Mouse (Mus musculus) forebrain, embryonic 16.5 days (tissue): ENCODE measurements at regions not wholly inside any gene's neighbourhood (a gene's known extent, or its start where the extent isn't known, plus 50 kb on each side); places are given as distances from the start of the nearest gene placed in this dataset.
"Not testable (repeated sequence)": the region's sequence is repeated elsewhere in the genome, so short reads cannot be mapped to it uniquely, and the experiment has no call there.

Experiments
- ATAC-seq: fragments of 200-750 bp; cut with Nextera tagmentation; 2 replicates; pipeline ENCODE4 v1.8.0; 2017; ENCODE audit warnings: mild to moderate bottlenecking, moderate library complexity
- H3K27ac ChIP-seq: fragments of 300-500 bp; sonication (generic); 2 replicates; pipeline ENCODE4 v1.5.1; 2014; ENCODE audit warnings: low read length, control low read depth
- H3K27me3 ChIP-seq: fragments of 300-500 bp; sonication (generic); replicated peaks from 2 replicates; pipeline ENCODE4 v1.6.1; 2014; ENCODE audit warnings: low read length; ENCODE audit not compliant: control insufficient read depth, insufficient read depth
- H3K36me3 ChIP-seq: fragments of 300-500 bp; sonication (generic); 2 replicates; pipeline ENCODE4 v1.6.1; 2014; ENCODE audit not compliant: control insufficient read depth, insufficient read depth
- H3K4me1 ChIP-seq: fragments of 300-500 bp; sonication (generic); replicated peaks from 2 replicates; pipeline ENCODE4 v1.6.1; 2014; ENCODE audit warnings: low read length; ENCODE audit not compliant: control insufficient read depth, insufficient read depth
- H3K4me2 ChIP-seq: fragments of 300-500 bp; sonication (generic); 2 replicates; pipeline ENCODE4 v1.6.1; 2014; ENCODE audit warnings: mild to moderate bottlenecking, low read length, control low read depth
- H3K4me3 ChIP-seq: fragments of 300-500 bp; sonication (generic); replicated peaks from 2 replicates; pipeline ENCODE4 v1.5.1; 2014; ENCODE audit warnings: mild to moderate bottlenecking, low read length, control low read depth
- H3K9ac ChIP-seq: fragments of 300-500 bp; sonication (generic); replicated peaks from 2 replicates; pipeline ENCODE4 v1.6.1; 2014; ENCODE audit warnings: low read depth, low read length, control low read depth
- H3K9me3 ChIP-seq: fragments of 300-500 bp; sonication (generic); 2 replicates; pipeline ENCODE4 v1.6.1; 2016; ENCODE audit warnings: low read length; ENCODE audit not compliant: control insufficient read depth
- WGBS: fragments of 180-500 bp; shearing (Covaris S2); extraction: QIAGEN DNeasy Blood & Tissue Kit; methylation state at CpG from one replicate; pipeline ENCODE4 v1.1.7; 2014; 5-methylcytosine and 5-hydroxymethylcytosine counted together

GRCm38 (mm10) chr13:18495021-18495811, 97.7 kb upstream of the Pou6f2 start:
- H3K27me3 ChIP-seq: no peaks in the 10 kb centered on the region
- H3K27ac ChIP-seq: no peak overlapping the region
- peaks cover 6% of the 10 kb centered on the region for H3K4me1 ChIP-seq
- no peaks in the 10 kb centered on the region for H3K9me3 ChIP-seq
- no peak for ATAC-seq
- H3K4me2 ChIP-seq: no peak overlapping the region
- no peak overlapping the region for H3K9ac ChIP-seq
- 67% methylated on average over 10 of the region's 10 CpGs for WGBS
- no peaks in the 10 kb centered on the region for H3K36me3 ChIP-seq
- no peak overlapping the region for H3K4me3 ChIP-seq

GRCm38 (mm10) chr13:18485785-18486184, 88.3 kb upstream of the Pou6f2 start:
- H3K27me3 ChIP-seq, H3K4me3 ChIP-seq, ATAC-seq, H3K4me1 ChIP-seq, H3K9ac ChIP-seq, H3K4me2 ChIP-seq, H3K9me3 ChIP-seq, H3K36me3 ChIP-seq, H3K27ac ChIP-seq: not testable (repeated sequence)
- WGBS: 25% methylated on average over 4 of the region's 4 CpGs

DNA sequence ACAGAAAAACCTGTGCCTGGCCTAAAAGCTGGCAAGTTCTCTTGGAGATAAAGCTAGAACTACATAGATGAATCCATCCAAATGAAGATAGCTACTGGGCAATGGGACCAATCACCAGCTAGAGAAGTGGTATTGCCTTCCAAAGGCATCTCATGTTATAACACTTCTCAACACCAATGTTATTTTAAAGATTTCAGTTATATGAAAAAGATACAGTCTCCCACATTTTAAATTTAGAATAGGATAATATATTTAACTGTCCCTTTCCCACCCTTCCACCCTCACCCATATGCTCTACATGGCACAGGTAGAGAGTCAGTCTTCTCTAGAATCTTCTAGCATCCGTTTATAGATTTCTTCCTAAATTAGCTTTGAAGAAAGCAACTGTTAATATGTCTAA, 87.6 kb upstream of the Pou6f2 start:
- Histone ChIP-seq H3K27me3 (no peaks in the 10 kb centered on the region), H3K27ac (no peak overlapping the region), H3K4me1 (no peaks in the 10 kb centered on the region), H3K36me3 (no peaks in the 10 kb centered on the region), H3K4me3 (no peak overlapping the region), H3K9ac (no peak overlapping the region), H3K4me2 (no peak overlapping the region), H3K9me3 (no peaks in the 10 kb centered on the region)
- WGBS: 84% methylated on average over 1 of the region's 1 CpGs
- ATAC-seq: no peak

GRCm38 (mm10) chr13:18476311-18476710, 78.8 kb upstream of the Pou6f2 start:
- peak; percentile 67; the same call in 1 of the 2 replicates for ATAC-seq
- Histone ChIP-seq H3K27ac (no peak overlapping the region), H3K4me3 (no peak overlapping the region), H3K4me2 (no peak overlapping the region), H3K36me3 (no peaks in the 10 kb centered on the region), H3K9me3 (no peaks in the 10 kb centered on the region), H3K4me1 (no peaks in the 10 kb centered on the region), H3K9ac (no peak overlapping the region), H3K27me3 (no peaks in the 10 kb centered on the region)

GRCm38 (mm10) chr13:18471534-18471933, 74.0 kb upstream of the Pou6f2 start:
- Histone ChIP-seq H3K27ac (no peak overlapping the region), H3K9ac (no peak overlapping the region), H3K27me3 (no peaks in the 10 kb centered on the region), H3K9me3 (no peaks in the 10 kb centered on the region), H3K36me3 (no peaks in the 10 kb centered on the region), H3K4me1 (no peaks in the 10 kb centered on the region), H3K4me2 (no peak overlapping the region), H3K4me3 (no peak overlapping the region)
- 0 out of 2 replicates have a peak, but pooled peaks have one; percentile 61 for ATAC-seq
- 13% methylated on average over 1 of the region's 1 CpGs for WGBS

DNA sequence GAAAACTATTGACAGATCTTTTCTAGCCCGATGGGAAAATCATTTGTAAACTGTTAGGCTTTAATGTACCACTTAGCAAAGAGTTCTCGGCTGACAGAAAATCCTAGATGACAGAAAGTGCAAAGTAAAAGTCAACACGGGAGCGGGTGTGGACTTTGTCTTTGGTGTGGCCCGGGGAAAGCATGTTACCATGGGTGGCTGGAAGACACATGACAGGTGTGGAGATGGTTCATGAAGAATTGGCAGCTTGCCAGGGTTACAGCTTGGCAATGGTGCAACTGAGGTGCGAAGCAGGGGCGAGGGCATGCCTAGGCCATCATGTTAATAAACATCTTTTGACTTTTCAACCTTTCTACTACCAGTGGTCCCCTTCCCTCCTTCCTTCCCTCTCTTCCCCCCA, 68.4 kb upstream of the Pou6f2 start:
- Histone ChIP-seq H3K4me2 (no peak overlapping the region), H3K36me3 (no peaks in the 10 kb centered on the region), H3K9me3 (no peaks in the 10 kb centered on the region), H3K27ac (no peak overlapping the region), H3K4me1 (no peaks in the 10 kb centered on the region), H3K9ac (no peak overlapping the region), H3K27me3 (no peaks in the 10 kb centered on the region), H3K4me3 (no peak overlapping the region)
- WGBS: 82% methylated on average over 7 of the region's 7 CpGs
- ATAC-seq: no peak

- no peak for ATAC-seq
- Histone ChIP-seq H3K27ac (no peak overlapping the region), H3K9ac (no peak overlapping the region), H3K4me3 (no peak overlapping the region), H3K9me3 (no peaks in the 10 kb centered on the region), H3K36me3 (no peaks in the 10 kb centered on the region), H3K4me2 (no peak overlapping the region), H3K4me1 (peaks cover 5% of the 10 kb centered on the region; the same call in 1 of the 2 replicates), H3K27me3 (no peaks in the 10 kb centered on the region)
- 10% methylated on average over 4 of the region's 4 CpGs for WGBS
Observed at GRCm38 (mm10) chr13:18462221-18462620, 64.7 kb upstream of the Pou6f2 start.

DNA sequence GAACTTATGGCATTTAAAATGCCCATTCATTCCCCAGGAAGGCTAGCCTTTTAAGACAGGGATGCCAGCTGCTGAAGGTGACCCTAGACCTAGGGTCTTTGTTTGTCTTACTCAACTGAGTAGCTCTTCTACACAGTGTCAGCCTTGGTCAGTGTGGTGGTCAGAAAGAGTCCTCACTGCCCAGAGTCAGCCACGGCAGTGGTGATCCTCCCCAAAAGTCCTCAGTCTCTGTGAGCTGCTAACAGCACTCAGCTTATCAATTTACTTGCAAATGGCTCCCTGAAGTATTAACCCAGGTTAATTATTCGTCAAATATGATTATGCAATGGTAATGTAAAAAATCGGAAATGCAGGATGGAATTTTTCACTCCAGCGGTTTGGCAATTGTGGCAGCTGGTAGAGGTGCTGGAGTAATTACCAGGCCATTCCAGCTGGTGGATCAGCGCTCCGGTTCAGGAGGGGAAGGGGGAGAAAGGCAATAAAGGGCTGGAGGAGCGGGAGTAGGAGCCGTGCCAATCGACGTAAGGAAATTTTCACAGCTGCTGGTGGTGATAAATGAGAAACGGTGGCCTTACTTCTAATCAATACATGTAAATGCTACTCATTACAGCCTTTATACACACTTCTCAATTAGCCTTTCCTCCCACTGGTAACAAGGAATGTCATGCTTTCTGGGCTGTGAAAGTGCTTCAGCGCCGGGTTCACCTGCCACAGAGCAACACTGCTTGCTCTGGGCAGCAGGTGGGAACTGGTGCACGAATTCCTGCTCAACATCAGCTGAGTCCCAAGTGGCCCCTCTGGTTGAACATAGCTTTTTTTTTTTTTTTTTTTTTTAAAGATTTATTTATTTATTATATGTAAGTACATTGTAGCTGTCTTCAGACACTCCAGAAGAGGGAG, 60.1 kb upstream of the Pou6f2 start:
- peak; percentile 61 for ATAC-seq
- no peak overlapping the region for H3K4me3 ChIP-seq
- 0 out of 2 replicates have a peak overlapping the region, but pooled peaks have one; percentile 9 for H3K4me2 ChIP-seq
- no peaks in the 10 kb centered on the region for H3K9me3 ChIP-seq
- no peaks in the 10 kb centered on the region for H3K36me3 ChIP-seq
- H3K4me1 ChIP-seq: peaks cover 6% of the 10 kb centered on the region; the same call in 1 of the 2 replicates
- WGBS: 22% methylated on average over 14 of the region's 14 CpGs
- no peaks in the 10 kb centered on the region for H3K27me3 ChIP-seq
- H3K27ac ChIP-seq: no peak overlapping the region
- no peak overlapping the region for H3K9ac ChIP-seq
